Mouse (Mus musculus) stomach, postnatal 0 days (tissue): ENCODE results near the gene Tbcd.

Experiments used
- CTCF ChIP-seq: IDR thresholded peaks from 2 replicates; pipeline ENCODE4 v1.5.1; 2016; ENCODE audit warnings: antibody characterized with exemption, low read depth, mild to moderate bottlenecking, moderate library complexity
- EP300 ChIP-seq: optimal IDR thresholded peaks from 2 replicates; pipeline ENCODE3; 2016; ENCODE audit warnings: antibody characterized with exemption

DNA sequence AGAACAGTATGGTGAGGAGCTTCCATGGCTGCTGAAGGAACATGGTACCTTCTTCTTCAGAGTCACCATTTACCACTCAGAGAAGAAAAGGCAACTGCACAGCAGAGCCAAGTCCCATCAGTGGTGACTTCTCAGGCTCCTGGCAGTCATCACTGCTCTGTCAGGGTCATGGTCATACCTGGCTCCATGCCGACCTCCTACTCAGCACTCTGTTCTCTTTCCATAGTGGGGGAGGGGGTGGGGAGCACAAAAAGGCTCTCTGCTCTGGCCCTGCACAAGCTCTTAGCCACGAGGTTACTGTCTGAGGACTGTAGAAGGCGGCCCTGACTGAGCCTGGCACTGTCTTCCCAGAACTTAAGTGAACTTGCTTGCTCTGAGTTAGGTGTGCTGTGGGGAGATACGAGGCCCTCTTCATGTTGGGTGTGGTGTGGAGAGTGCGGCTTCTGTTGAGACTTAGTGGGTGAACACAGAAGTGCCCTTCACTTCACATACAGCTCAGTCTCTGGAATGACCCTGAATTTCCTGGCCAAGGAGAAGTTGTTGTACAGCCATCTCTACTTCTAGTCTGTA is 91.6 kb downstream of the Tbcd start:
- no peak for TF ChIP-seq CTCF
- TF ChIP-seq EP300: no peak
